Mouse (Mus musculus) small intestine, adult 2 months (tissue): Measurements from ENCODE around the gene Mtss1l.

Source experiments
- CTCF ChIP-seq: fragments of 200-500 bp; IDR thresholded peaks from 2 replicates; pipeline ENCODE4 v1.5.1; 2012; ENCODE audit warnings: low read depth, mild to moderate bottlenecking, control low read depth, inconsistent platforms, low read length, moderate library complexity, mixed read lengths; ENCODE audit not compliant: insufficient replicate concordance, insufficient read length; ENCODE audit errors: extremely low read depth
- POLR2A ChIP-seq: fragments of 200-500 bp; IDR thresholded peaks from 2 replicates; pipeline ENCODE4 v1.6.1; 2012; ENCODE audit warnings: low read depth, mild to moderate bottlenecking, control low read depth, inconsistent platforms, low read length, moderate library complexity

GRCm38 (mm10) chr8:110725084-110725838 is 4.0 kb downstream of the Mtss1l start:
- TF ChIP-seq POLR2A: no peak
- no peak for TF ChIP-seq CTCF
